Mouse (Mus musculus): ENCODE results near the gene Fignl2.

The Fignl2 gene

DNA sequence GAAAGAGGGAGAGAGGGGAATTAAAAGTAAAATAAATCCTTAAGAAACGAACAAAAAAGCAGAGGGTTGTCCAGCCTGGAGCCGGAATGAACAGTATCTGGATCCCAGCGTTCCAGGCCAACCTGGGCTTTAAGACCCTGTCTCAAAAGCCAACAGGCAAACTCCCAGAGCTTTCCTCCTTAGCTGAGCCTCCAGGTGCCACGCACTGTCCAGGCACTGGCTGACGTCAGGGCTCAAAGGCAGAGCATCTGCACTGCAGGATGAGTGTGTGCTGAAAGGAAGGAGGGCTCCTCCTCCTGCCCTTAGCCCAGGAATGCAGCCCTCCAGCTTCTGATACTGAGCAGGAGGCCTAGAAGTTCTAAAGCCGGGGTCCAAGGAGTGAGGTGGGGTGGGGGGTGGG is 15.6 kb upstream of the Fignl2 start:
- no peak for DNase-seq (ENCODE audit: extremely low read depth, low read depth, low spot score)

DNA sequence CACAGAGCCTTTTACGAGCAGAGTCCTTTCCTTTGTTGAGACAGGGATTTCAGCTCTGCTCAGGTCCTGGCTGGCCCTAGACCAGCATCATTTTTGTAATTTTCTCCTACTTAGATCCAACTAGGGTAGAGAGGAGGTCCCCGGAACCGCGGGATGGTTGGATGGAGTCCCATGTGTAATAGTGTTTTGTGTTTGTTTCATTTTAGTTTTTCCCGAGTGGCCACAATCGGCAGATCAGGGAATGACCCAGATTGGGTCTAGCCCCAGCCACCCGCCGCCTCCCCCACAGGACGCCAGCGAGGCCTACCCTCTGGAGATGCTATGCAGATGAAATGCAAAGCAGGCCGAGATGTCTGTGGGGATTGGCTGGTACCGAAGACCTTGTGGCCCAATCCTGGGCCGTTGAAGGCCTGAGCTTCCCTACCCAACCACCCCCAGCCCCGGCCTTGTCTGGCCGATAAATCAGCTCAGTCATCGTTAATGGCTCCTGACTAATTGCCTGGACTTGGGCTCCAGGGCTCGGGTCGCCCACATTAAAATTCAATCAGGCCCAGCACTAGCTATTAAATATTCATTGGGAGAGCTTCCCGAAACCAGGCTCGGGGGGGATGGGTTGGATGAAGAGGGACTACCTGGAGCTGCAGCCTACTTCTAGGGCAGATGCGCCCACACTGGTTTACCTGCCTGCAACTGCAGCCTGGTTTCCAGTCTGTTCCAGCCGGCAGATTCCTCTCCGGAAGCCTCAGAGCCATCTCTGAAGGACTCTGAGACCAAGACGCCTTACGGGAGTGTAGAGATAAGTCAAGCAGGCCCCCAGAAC is 14.7 kb upstream of the Fignl2 start:
- DNase-seq (ENCODE audit: extremely low read depth, low read depth, low spot score): no peak

DNA sequence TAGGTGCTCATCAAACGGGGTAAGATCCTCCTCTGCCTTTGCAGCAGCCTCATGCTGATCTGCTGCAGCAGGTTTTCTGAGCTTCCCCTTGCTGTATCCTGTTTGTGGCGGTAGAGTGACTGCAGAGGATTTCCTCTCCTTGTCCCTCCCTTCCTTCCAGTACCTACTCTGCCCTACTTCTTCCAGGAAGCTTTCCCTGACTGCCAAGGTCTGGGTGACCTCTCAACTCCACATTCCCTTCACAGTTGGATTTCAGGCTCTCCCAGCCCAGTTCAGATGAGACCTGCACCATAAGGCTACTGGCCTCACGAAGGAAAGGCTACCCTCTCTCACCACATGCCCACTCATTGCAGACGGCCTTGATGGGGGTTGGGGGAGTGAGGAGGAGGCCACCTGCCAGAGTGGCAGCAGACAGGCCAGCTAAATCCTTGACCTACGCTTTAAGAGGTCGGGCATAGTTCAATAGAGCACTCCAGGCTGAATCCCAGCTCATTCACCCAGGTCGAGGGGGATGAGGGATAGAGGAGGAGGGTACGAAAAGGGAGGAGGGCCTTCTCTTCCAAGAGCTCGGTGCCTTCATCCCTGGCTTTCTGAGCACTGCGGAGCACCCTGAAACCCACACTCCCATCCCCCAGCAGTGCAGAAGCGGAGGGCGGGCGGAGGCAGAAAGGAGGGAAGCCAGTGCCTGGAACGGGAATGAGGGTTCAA is 13.9 kb upstream of the Fignl2 start:
- no peak for DNase-seq (ENCODE audit: extremely low read depth, low read depth, low spot score)

DNA sequence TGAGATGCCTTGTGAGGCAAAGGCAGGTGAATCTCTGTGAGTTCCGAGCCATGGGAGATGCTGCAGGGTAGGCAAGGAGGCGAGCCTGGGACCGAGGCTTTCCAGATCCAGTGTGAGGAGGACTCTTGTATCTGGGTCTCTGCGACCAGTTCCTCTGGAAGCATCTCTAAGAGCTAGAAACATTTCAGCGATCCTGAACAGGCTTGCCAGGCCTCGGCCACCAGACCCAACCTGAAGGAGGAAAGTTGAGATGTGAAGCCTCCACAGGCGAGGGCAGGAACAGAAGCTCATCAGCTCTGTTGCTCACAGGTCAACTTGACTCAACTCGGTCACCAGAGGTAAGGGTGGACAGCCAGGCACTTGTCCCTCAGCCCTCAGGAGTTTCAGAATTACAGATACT is 13.2 kb upstream of the Fignl2 start:
- DNase-seq (ENCODE audit: extremely low read depth, low read depth, low spot score): no peak

DNA sequence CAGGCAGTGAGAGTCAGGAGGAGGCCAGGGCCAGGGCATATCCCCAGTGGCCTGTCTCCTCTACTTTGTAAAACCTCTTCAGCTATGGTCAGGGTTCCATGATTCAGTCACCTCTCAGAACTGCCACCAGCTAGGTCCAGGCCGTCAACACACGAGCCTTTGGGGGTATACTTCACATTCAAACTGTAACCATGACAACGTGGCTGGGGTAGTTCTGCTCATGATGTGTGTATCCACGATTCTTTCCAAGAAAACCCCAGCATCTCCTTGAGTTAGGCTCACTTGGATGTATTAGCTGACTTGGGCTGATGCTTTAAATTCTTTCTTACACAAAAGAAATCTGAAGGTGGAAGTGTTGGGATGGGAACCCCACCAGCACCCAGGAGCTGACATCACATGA is 9.9 kb upstream of the Fignl2 start:
- no peak for DNase-seq (ENCODE audit: extremely low read depth, low read depth, low spot score)

DNA sequence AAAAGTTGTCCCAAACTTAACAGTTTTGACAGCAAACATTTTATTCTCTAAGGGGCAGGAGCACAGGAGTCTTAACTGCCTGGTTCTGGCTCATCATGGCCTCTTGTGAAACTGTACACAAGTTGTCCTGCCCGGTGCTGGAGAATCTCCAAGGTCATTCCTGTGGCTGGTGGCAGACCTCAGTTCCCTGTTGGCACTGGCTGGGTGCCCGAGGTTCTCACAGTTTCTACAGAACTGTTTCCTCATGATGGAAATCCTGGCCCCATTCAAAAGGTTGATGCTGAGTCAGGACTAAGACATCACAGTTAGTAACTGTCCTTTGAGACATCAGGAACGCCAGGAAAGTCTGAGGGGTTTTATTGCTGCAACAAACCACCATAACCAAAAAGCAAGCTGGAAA is 8.6 kb upstream of the Fignl2 start:
- peak; percentile 95 for DNase-seq (ENCODE audit: extremely low read depth, low read depth, low spot score)

DNA sequence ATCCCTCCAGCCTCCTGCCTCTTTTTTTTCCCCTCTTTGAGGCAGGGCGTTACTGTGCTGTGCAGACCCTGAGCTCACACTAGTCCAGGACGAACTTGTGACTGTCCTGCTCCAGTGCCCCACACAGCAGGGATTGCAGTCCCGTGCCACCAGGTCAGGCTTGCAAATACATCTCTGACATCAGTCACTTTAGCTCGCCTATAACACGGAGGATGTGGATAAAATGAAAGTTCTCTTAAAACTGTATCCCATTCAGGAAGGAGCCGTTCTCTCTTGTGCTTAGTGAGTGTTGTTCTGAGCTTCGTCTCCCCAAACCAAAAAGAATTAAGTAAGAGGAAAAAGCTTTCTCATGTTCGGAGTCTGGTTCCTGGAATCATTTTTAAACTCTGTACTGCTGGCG is 8.1 kb upstream of the Fignl2 start:
- no peak for DNase-seq (ENCODE audit: extremely low read depth, low read depth, low spot score)

DNA sequence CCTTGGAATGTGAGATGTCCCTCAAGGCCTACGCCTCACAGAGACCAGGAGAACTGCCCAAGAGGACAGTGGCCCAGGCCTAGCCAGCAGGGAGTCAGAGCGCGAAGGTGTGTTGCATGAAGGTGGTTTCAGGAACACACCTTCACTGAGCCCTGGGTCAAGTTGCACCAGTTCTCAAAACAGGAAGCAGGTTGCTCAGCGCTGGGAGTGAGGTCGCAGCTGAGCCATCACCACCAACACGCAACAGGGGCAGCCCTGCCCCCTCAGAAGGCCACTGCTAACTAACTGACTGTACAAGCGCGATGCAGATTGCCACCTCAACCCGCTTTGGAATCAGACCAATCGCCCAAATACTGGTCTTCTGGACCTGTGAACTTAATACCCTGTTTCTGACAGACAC is 6.1 kb upstream of the Fignl2 start:
- DNase-seq (ENCODE audit: extremely low read depth, low read depth, low spot score): no peak

DNA sequence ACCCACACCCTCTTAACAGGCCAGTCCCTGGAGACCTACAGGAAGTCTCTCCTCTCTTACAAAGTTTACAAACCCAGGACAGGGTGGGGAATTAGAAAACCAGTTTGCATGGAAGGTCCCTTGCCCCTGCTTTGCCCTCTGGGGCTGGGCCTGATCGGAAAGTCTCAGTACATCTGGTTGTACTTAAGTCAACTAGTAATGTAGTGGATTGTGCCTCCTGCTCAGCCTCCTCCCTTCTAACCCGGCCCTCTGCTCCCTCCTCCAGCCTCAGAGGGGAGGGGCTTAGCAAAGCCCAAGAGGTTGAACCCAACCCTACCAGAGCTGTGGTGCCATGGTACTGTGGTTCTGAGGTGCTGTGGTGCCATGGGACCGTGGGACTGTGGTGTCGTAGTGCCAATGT is 3.9 kb upstream of the Fignl2 start:
- no peak for DNase-seq (ENCODE audit: extremely low read depth, low read depth, low spot score)

DNA sequence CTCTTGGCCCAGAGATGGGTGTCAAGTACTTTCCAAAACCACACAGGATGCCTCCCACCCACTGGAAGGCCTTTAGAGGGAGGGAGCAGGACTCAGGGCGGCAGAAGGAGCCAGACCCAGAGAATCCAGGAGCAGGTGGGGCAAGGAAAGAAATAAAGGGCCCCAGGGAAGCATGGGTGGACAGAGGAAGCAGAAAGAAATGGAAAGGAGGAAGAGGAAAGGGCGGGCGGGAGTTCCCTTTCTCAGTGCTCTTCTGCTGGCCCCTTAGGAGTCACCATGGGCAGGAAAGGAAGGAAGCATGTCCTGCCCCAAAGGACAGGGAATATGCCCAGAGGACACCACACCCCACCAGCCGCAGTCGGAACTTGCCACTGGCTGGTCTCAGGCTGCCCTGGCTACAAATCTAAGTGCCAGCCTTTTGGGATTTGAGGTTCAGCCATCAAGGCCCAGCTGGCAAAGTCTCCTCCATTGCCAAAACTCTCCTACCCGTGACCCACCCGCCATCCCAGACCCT is 2.7 kb upstream of the Fignl2 start:
- DNase-seq (ENCODE audit: extremely low read depth, low read depth, low spot score): no peak

DNA sequence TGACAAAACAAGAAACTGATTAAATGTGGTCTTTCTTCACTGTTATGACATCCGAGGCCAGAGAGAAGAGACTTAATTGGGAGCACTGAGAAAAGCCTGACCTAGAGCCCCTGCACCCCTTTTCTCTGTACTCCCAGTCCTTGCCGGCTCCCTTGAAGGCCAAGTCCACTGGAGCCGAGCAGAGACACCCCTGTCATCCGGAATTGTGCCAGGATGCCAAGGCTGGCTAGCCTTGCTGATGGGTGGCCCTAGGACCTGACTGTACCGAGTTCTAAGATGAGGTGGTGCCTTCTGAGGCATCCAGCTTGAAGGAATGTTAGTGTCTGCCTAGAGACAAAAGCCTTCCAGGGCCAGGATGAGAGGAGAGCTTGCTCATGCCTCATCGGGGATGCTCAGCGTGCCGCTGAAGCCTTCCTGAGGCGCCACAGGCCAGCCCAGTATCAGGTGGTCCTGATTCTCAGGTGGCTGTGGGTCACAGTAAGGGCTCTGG is 1.7 kb upstream of the Fignl2 start:
- no peak for DNase-seq (ENCODE audit: extremely low read depth, low read depth, low spot score)

DNA sequence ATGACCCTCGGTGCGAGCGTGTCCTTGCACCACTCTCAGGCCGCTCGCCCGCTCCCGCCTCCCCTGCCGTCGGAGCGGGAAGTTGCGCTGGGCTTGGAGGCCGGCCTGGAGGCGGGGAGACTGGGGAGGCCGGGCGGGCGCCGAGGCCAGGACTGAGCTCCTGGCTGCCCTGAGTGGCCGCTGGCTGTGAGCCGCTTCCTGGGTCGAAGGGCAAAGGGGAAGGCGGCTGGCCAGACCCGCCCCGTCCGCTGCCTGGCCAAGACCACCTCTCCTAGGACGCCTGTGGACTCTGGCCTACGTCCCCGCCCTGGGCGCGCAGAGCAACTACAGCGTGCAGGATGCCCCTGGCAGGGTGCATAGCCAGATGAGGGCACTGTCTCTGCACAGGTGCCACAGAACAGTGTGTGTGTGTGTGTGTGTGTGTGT is 377 bp upstream of the Fignl2 start:
- DNase-seq (ENCODE audit: extremely low read depth, low read depth, low spot score): no peak

DNA sequence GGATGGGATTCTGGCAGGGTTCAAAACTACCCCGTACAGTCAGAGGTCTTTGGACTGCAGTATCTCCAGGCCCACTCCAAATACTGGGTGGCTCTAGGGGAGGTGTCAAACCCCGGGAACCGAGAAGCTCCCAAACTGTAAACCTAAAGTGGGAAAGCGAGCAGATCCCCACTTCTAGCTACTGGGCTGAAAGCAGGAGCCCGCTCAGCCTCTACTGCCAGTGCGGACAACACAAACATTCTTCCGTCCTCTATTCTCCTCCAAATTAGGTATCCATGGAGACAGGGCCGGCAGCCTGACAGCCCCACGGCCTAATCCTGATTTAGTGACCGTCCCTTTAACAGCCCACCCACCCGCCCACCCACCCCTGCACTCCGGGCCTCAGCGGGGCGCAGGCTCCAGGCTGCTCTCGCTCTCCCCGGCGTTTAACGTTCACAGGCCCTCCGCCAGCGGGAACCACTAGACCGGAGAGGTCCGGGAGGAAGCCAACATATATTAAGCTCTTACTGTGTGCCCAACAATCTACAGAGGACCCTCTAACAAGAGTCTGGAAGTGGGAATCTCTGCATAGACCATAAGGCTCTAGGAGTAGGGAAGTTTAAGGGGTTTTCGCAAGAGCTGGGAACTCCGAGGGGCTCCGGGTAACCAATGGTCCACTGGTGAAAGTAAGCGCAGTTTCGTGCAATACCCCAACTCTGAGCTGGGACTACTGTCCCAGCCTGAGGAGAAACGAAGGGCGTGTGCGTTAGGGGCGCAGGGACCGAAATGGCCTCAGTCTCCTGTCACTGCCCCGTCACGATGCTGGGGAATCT is 1.2 kb downstream of the Fignl2 start:
- DNase-seq (ENCODE audit: extremely low read depth, low read depth, low spot score): no peak

DNA sequence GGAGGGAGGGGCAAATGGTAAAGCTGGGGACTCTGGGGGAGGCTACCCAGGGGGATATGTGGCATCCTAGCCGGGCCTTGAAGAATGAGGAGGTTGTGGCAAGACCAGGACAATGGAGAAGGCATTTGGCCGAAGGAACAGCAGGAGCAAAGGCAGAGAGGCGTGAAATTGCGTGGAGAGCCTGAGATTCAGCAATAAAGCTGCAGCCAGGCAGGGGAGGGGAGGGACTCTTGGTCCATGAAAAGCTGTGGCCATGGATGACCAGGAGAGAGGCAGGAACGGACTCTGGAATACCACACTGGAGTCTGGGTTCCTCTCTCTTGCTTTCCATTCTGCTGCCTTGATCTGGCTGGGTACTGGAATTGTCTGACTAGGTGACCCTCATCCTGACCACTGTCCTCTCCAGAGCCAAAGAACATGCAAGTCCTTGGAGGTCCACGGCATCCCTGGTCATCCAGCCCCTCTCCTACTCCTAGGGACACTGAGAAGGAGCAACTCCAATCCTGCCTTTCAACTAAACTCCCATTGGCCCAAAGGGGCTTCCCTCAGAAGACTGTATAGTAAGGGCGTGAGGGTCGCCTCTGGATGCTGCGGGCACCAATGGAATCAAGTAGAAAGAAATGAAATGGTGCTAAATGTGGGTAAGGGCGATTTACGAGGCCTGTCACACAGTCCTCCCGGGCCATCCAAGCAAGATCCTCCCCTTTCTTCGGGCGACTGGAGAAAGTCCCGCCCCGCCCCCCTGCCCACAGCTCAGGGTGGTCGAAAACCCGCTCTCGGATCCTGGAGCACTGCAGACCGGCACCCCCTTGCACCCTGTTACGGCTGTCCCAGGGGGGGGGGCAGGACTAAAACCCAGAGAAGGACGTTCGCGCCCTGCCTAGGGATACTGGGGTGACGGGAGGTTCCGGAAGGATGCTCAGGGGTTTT is 2.0 kb downstream of the Fignl2 start:
- no peak for DNase-seq (ENCODE audit: extremely low read depth, low read depth, low spot score)

DNA sequence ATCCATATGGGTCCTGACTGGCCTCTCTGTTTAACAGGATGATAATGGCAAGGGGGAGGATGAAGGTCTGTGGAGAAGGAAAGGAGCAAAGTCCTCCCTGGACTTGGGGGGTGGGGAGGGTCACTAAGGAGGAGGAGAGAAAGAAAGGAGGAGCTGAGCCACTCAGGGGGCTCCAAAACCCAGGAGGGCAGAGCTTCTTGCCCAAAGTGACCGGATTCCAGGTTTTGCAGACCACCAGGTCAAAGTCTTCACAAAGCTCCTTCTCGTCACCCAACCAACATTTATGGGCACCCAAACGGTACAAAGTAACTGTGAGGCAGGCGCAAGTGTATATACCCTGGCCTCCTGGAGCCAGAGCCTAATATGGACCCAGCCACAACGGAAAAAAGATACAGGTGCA is 2.7 kb downstream of the Fignl2 start:
- DNase-seq (ENCODE audit: extremely low read depth, low read depth, low spot score): no peak

DNA sequence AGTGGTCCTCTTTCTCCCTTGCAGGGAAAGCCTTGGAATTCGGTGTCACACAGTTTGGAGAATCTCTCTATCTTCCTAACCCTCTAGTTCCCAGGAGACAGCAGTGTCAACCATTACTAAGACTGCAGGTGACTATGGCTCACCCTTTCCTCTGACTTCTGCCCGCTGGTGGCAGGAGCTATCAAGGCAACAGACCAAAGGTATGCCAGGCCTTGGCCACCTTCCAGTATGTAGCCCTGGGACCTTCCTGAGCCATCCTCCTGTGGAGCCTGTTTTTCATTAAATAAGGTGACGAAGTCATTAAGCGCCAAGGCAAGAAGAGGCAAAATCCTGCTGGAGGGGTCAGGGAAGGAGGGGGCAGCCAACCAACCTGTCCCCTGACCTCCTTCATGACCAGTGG is 3.2 kb downstream of the Fignl2 start:
- DNase-seq (ENCODE audit: extremely low read depth, low read depth, low spot score): peak; percentile 76

DNA sequence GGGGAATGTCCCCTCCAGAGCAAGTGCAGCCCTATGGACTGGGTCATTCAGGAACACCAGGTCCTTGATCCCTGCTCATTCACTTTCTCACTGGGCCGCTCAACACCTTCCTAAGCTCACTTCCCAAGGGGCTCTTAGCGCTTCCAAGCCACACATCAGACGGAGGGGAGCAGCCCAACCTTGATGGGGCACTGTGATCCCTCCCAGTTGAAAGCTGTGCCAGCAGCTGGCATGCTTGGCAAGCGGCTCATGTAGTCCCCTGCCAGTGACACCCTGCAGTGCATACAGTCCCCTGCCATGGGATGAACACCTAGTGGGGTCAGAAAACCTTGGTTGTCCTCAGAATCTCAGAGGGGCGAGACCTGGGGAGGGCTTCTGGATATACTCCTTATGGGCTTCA is 4.3 kb downstream of the Fignl2 start:
- DNase-seq (ENCODE audit: extremely low read depth, low read depth, low spot score): no peak

DNA sequence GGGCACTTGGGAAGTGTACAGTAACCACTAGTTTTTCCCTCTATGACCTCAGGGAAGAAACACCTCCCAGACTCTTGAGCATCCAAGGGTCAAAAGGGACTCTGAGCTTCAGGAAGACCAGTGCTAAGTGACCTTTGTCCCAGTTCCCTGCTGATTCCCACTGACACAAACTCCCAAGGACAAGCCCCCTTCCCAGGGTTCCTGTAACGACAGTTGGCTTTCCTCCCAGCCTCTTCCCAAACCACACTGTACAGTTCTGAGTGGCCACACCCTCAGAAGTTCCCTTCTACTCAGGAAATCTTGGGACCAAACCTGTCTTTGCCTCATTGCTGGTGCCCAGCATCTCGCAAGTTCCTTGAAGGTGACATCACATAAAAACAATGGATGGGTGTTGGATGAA is 5.6 kb downstream of the Fignl2 start:
- DNase-seq (ENCODE audit: extremely low read depth, low read depth, low spot score): no peak

DNA sequence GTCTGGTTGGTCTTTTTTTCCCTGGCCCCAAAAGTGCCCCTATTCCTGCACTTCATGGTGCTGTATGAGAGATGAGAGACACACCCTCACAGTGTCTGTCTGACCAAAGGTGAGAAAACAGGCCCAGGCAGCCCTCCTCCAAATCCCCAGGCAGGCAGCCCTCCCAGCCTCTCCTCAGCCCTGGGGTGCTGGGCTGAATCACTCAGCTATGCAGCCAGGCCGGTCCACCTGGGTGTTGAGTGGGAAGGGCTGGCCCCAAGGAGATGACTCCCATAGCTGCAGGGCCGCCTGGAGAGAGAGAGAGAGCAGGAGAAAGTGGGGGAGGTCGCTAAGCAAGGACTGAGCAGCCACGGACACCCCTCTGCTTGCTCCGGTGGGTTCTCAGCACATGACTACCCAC is 7.6 kb downstream of the Fignl2 start:
- peak; percentile 61 for DNase-seq (ENCODE audit: extremely low read depth, low read depth, low spot score)

DNA sequence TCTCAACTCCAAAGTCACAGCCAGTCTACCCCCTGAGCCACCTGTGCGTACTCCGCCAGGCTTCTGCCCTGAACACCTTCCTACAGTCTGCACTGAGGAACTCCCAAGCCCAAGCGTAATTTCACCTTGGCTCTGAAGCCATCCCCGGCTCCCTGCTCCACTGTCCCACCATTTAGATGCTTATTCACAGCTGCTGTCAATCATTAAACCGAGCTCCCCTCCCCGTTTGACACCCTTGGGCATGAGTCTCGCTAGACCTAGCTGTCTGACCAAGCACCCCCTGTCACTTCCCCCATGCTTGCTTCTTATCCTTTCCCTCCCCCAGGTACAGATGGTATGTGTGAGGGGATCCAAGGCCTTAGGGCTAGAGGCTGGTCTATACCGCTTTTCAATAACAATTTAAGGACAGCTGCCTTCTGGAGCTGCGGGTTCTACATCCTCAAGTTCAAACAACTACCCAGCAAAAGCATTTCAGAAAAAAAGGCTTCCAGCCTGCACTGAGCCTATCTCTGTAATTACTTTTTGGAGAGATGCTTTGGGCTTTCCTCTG is 8.7 kb downstream of the Fignl2 start:
- DNase-seq (ENCODE audit: extremely low read depth, low read depth, low spot score): no peak

All from fat pad, adult 2 months (tissue).